Mouse (Mus musculus): ENCODE results near the gene Gm17175.
"Not testable (repeated sequence)": the region's sequence is repeated elsewhere in the genome, so short reads cannot be mapped to it uniquely, and the experiment has no call there.

Gm17175 gene

DNA sequence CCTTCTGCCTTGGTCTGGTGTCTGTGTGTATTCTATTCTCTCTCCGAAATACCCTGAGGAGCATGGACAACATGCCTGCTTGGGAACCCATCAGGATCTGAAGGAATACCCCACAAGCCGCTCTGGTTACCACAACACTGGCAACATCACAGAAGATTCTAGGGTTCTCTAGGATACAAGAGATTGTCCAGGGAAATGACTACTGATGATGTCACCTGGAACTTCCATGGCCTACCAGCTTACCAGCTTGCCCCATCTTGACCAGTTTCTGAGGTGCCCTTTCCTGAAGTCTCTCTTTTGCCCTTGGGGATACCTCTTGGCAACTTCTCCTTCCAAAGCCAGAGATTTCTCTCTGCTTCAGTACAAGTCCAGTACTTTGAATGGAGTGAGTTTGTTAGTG, at the start of gene Gm17175:
Gm17175 (minus strand) TSS at position 101 of the 400 bp plus-strand sequence.
- not testable (repeated sequence) for DNase-seq

GRCm38 (mm10) chr14:51611210-51611609, 37.3 kb upstream of the Gm17175 start, which contains the start of gene Gm17078:
Gm17078 (minus strand) TSS chr14:51611310.
- DNase-seq = no peak

GRCm38 (mm10) chr14:51592039-51592438, 18.2 kb upstream of the Gm17175 start, which contains the start of gene Gm17174:
Gm17174 (minus strand) TSS chr14:51592139.
- DNase-seq = not testable (repeated sequence)

GRCm38 (mm10) chr14:51552490-51552889, 21.4 kb downstream of the Gm17175 start, which contains the start of gene Gm5622:
Gm5622 (plus strand) TSS chr14:51552790.
- DNase-seq = no peak
